Mouse (Mus musculus) ovary, adult 10 weeks (tissue): ENCODE data around the gene Ptch1. TPM values are rescaled to one million over a fixed set of nuclear protein-coding genes. Genes with fewer than 3 reads are reported as not detected.

ENCODE experiments used
- polyA plus RNA-seq: library from polyadenylated mRNA; stranded (reverse); fragments of 350-450 nt; fragmentation: Illumina TruSeq; extraction: RNeasy Lipid Tissue Mini Kit (QIAGEN cat#74804); gene quantifications from one replicate; pipeline ENCODE4 v1.2.3, GENCODE M21; 2014

Ptch1 gene
- 73.5 TPM for polyA plus RNA-seq

GRCm38 (mm10) chr13:63573256-63573835 is at the start of gene Ptch1:
Ptch1 (minus strand) TSS chr13:63573598.

DNA sequence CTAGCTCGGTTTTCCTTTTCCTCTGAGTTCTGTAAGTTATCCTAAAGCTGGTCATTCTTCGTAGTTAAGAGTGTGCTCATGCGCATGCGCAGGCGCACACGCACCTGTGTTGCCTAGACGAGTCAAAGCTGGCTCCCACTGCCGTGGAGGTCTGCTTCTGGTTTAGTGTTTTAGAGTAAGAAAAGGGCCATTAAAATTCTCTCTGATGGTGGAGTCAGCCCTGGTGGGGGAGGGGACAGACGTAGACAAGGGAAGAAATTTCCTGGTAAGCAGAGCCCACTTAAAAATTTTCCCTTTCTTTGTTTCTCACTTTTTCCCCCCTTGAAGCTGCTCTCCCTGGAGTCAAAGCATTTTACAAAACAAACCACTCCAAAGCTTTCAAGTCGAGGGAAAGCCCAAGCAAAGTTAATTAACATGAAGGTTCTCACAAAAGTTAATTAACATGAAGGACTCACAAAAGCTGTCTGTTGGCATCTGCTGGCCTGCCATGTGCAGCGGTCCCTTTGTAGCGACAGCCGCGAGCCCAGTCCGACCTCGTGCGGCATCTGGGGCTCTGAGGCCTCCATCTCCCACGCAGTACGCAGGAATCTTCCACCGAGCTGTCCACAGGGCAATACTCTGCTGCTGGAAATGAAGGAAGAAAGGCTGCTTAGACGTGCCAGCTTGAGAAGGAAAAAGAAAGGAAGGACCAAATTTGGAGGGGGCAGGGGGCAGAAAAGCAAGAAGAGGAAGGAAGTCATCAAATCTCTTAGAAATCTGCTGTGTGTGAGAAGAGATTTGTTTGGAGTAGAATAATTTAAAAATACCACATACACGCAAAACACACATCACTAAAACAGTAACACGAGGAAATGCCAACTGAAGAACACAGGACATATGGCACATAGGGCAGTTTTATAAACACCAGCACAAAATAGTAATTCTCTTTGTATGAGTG is 76.5 kb downstream of the Ptch1 start, which contains the start of gene Fancc:
Fancc (minus strand) TSS at position 633 of the 937 bp plus-strand sequence.

Other genes with a start within 250 kb of the Ptch1 start
- gene Fancc, start 76.3 kb downstream of the Ptch1 start, polyA plus RNA-seq = 29.2 TPM
- gene Ercc6l2, start 241.6 kb upstream of the Ptch1 start, polyA plus RNA-seq = 87.1 TPM